Mouse (Mus musculus): ENCODE data around the gene Cep55. TPM values are rescaled to one million over a fixed set of nuclear protein-coding genes. Genes with fewer than 3 reads are reported as not detected.

The Cep55 gene
- polyA plus RNA-seq, 1 experiment: 3.4 TPM

- TF ChIP-seq GATA1 (IDR thresholded peaks at IDR 0.05; ENCODE audit: borderline replicate concordance, low read length) (no peak), FLI1 (IDR thresholded peaks at IDR 0.05; ENCODE audit: low read length) (no peak)
- no peaks in the 10 kb centered on the region for H3K36me3 ChIP-seq (replicated peaks; ENCODE audit: low read length)
- no peaks in the 10 kb centered on the region for H3K9me3 ChIP-seq
- peaks cover 9% of the 10 kb centered on the region for H3K4me1 ChIP-seq
- no peak overlapping the region for H3K4me3 ChIP-seq (replicated peaks)
- peaks cover 83% of the 10 kb centered on the region for H3K27me3 ChIP-seq (replicated peaks)
Observed at GRCm38 (mm10) chr19:38038267-38038666, 16.5 kb upstream of the Cep55 start.

- peaks cover 9% of the 10 kb centered on the region for H3K9me3 ChIP-seq
- H3K4me1 ChIP-seq: peaks cover 7% of the 10 kb centered on the region
- H3K4me3 ChIP-seq (replicated peaks): peak overlapping the region; percentile 53
- H3K27me3 ChIP-seq (replicated peaks): peaks cover 75% of the 10 kb centered on the region
- TF ChIP-seq FLI1 (IDR thresholded peaks at IDR 0.05; ENCODE audit: low read length) (no peak), GATA1 (IDR thresholded peaks at IDR 0.05; ENCODE audit: borderline replicate concordance, low read length) (no peak)
- H3K36me3 ChIP-seq (replicated peaks; ENCODE audit: low read length): no peaks in the 10 kb centered on the region
Observed at GRCm38 (mm10) chr19:38042261-38042722, 12.5 kb upstream of the Cep55 start.

GRCm38 (mm10) chr19:38043281-38043981, 11.4 kb upstream of the Cep55 start, which contains the start of gene Myof:
Myof (minus strand) TSS chr19:38043577.
- peaks cover 9% of the 10 kb centered on the region for H3K9me3 ChIP-seq
- no peaks in the 10 kb centered on the region for H3K36me3 ChIP-seq (replicated peaks; ENCODE audit: low read length)
- H3K27me3 ChIP-seq (replicated peaks): peaks cover 68% of the 10 kb centered on the region
- H3K4me1 ChIP-seq: peaks cover 7% of the 10 kb centered on the region
- H3K4me3 ChIP-seq (replicated peaks): peak within 1 kb of the TSS; percentile 86
- no peak for TF ChIP-seq GATA1 (IDR thresholded peaks at IDR 0.05; ENCODE audit: borderline replicate concordance, low read length)
- no peak for TF ChIP-seq FLI1 (IDR thresholded peaks at IDR 0.05; ENCODE audit: low read length)

- no peak overlapping the region for H3K4me3 ChIP-seq (replicated peaks)
- TF ChIP-seq GATA1 (IDR thresholded peaks at IDR 0.05; ENCODE audit: borderline replicate concordance, low read length) (no peak), FLI1 (IDR thresholded peaks at IDR 0.05; ENCODE audit: low read length) (no peak)
- H3K9me3 ChIP-seq: peaks cover 9% of the 10 kb centered on the region
- H3K27me3 ChIP-seq (replicated peaks): peaks cover 64% of the 10 kb centered on the region
- no peaks in the 10 kb centered on the region for H3K36me3 ChIP-seq (replicated peaks; ENCODE audit: low read length)
- H3K4me1 ChIP-seq: peaks cover 7% of the 10 kb centered on the region
Observed at GRCm38 (mm10) chr19:38045198-38045597, 9.6 kb upstream of the Cep55 start.

- no peak for TF ChIP-seq FLI1 (IDR thresholded peaks at IDR 0.05; ENCODE audit: low read length)
- no peak for TF ChIP-seq GATA1 (IDR thresholded peaks at IDR 0.05; ENCODE audit: borderline replicate concordance, low read length)
- Histone ChIP-seq H3K27me3 (replicated peaks) (peaks cover 35% of the 10 kb centered on the region), H3K9me3 (peaks cover 7% of the 10 kb centered on the region), H3K4me1 (peaks cover 8% of the 10 kb centered on the region), H3K36me3 (replicated peaks; ENCODE audit: low read length) (no peaks in the 10 kb centered on the region), H3K4me3 (replicated peaks) (no peak overlapping the region)
Observed at GRCm38 (mm10) chr19:38049686-38050085, 5.1 kb upstream of the Cep55 start.

GRCm38 (mm10) chr19:38053227-38054041, 1.4 kb upstream of the Cep55 start:
- Histone ChIP-seq H3K36me3 (replicated peaks; ENCODE audit: low read length) (peaks cover 13% of the 10 kb centered on the region), H3K27me3 (replicated peaks) (peaks cover 16% of the 10 kb centered on the region), H3K4me1 (peaks cover 23% of the 10 kb centered on the region), H3K9me3 (no peaks in the 10 kb centered on the region), H3K4me3 (replicated peaks) (peak overlapping the region; percentile 96)
- TF ChIP-seq GATA1 (IDR thresholded peaks at IDR 0.05; ENCODE audit: borderline replicate concordance, low read length) (no peak), FLI1 (IDR thresholded peaks at IDR 0.05; ENCODE audit: low read length) (no peak)

- TF ChIP-seq GATA1 (IDR thresholded peaks at IDR 0.05; ENCODE audit: borderline replicate concordance, low read length) (no peak), FLI1 (IDR thresholded peaks at IDR 0.05; ENCODE audit: low read length) (no peak)
- Histone ChIP-seq H3K4me3 (replicated peaks) (peak overlapping the region; percentile 96), H3K27me3 (replicated peaks) (peaks cover 14% of the 10 kb centered on the region), H3K4me1 (peaks cover 23% of the 10 kb centered on the region), H3K9me3 (no peaks in the 10 kb centered on the region), H3K36me3 (replicated peaks; ENCODE audit: low read length) (peaks cover 20% of the 10 kb centered on the region)
Observed at GRCm38 (mm10) chr19:38054149-38054719, 577 bp upstream of the Cep55 start.

- Histone ChIP-seq H3K4me3 (replicated peaks) (peak overlapping the region; percentile 96), H3K27me3 (replicated peaks) (peaks cover 8% of the 10 kb centered on the region), H3K9me3 (no peaks in the 10 kb centered on the region), H3K36me3 (replicated peaks; ENCODE audit: low read length) (peaks cover 36% of the 10 kb centered on the region), H3K4me1 (peaks cover 23% of the 10 kb centered on the region)
- no peak for TF ChIP-seq FLI1 (IDR thresholded peaks at IDR 0.05; ENCODE audit: low read length)
Observed at GRCm38 (mm10) chr19:38055798-38056197, 987 bp downstream of the Cep55 start.

- Histone ChIP-seq H3K27me3 (replicated peaks) (peaks cover 7% of the 10 kb centered on the region), H3K36me3 (replicated peaks; ENCODE audit: low read length) (peaks cover 41% of the 10 kb centered on the region), H3K4me3 (replicated peaks) (peak overlapping the region; percentile 80), H3K4me1 (peaks cover 23% of the 10 kb centered on the region), H3K9me3 (no peaks in the 10 kb centered on the region)
- TF ChIP-seq FLI1 (IDR thresholded peaks at IDR 0.05; ENCODE audit: low read length): no peak
- TF ChIP-seq GATA1 (IDR thresholded peaks at IDR 0.05; ENCODE audit: borderline replicate concordance, low read length): no peak
Observed at GRCm38 (mm10) chr19:38056276-38056675, 1.5 kb downstream of the Cep55 start.

All from megakaryocyte, embryonic 14.5 days (primary cell).